Mouse (Mus musculus) thymus, adult 18-20 months (tissue): ENCODE data around the gene F2rl2.

Source experiments
- DNase-seq, 2 experiments: peaks; one replicate each; pipeline ENCODE4 v3.0.0; 2022; ENCODE audit warnings: mixed read lengths in 2 of 2

F2rl2 gene

DNA sequence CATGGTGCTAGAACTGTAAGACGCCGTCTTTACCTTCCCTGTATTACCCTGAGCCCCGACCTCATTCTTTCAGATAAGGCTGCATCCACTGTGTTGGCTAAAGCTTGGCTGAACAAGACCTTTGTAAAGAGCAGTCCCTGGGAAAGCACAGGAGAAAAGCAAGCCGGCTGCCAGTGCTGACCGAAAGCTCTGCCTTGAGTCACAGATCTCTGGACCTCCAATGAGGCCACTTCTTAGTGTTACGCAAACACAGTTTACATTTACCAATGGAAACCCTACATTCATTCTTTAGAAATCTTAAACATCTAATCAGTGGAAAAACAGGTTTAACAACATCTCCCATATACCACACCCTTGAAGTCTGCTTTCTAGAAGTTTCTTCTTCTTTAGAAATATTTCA lies 8.9 kb downstream of the F2rl2 start:
- no peak for DNase-seq

DNA sequence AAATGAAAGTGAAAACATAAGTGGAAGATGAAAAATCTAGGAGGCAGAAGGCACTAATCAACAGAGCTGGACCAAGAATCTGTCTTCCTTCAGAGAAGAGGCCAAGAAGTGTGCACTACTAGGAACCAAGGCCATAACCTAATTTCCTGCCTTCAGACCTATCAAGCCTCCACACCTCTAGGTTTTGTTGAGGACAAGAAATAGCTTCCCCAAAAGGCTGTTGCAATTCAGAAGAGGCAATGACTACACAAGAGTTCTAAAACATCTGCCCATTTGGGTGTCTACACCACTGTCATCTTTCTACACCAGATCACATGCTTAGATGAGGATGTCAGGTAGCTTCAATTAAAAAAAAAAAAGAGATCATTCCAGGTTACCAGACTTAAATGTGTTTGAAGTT lies 15.4 kb downstream of the F2rl2 start:
- no peak for DNase-seq

DNA sequence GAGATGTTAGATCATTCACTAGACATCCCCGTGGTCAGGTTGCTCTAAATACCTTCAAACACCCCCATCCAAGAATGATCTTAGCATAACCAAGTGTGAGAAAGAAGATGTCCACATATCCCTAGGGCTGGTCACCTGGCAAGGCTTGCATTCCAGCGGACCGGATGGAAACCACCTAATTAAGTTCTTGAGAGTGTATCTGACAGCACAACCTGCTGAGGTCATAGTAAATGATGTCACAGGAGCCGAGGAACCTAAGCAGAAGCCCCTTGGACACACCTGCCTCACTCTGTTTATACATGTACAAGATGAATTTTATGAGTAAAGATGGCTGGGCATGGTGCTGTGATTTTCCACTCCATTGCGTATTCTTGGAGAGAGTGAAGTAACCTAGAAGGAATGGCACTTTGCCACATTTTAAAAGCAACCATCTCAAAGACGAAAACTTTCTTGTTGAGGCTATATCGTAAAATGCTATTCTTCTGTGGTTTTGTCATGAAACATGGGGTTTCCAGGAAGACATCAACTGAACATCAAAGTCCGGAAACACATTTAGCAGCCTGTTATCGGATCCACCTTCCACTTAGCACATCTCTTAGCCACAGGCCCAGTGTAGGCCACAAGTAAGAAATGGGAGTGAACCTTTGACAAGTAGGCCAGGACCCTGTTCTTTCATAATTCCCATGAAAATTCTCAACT lies 16.1 kb downstream of the F2rl2 start:
- no peak for DNase-seq

DNA sequence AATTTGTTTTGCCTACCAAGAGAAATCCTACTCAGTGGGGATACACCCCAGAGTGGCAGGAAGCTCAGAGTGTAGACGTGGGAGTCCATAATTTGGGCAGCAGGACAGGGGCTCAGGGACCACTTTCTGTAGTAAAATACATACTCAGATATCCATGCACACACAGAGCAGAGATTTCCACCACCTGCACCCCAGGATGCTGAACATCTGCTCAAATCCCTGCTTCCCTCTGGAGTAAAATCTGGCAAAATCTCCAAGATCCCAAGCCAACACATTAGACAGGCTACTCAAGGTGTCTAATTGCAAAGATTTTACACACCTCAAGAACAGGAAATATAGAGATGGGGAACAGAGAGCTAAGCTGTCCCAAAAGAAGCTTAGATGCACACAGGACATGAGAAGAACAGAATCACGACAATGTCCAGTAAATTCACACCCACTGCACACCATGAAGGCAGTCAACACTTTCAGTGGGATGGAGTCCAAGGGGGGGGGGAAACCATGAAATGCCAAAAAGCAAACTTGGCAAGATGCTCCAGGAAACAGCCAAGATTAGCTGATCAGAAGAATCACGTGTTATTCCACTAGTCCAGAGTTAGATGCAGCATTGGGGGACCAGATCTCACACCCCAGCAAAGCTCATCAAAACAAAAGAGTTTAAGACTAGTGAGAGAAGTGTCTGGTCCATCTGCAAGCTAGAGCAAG lies 17.8 kb downstream of the F2rl2 start:
- no peak for DNase-seq

DNA sequence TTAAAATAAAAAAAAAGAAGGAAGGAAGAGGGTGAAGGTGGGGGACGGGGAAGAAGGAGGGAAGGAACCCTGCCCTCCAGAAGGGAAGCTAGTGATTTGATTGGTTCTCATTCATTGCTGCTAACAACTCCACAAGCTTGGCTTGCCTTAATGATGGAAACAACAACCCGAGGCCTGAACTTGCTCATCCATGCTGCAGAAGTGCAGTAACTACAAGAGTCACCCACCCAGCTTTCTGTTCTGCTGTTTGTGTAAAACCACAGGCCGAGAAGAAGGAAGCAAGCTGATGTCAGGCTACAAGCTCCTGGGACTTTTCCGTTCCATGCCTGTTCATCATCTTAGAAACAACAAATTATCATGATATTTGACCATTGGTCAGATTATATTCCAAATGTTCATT lies 18.7 kb downstream of the F2rl2 start:
- no peak for DNase-seq

DNA sequence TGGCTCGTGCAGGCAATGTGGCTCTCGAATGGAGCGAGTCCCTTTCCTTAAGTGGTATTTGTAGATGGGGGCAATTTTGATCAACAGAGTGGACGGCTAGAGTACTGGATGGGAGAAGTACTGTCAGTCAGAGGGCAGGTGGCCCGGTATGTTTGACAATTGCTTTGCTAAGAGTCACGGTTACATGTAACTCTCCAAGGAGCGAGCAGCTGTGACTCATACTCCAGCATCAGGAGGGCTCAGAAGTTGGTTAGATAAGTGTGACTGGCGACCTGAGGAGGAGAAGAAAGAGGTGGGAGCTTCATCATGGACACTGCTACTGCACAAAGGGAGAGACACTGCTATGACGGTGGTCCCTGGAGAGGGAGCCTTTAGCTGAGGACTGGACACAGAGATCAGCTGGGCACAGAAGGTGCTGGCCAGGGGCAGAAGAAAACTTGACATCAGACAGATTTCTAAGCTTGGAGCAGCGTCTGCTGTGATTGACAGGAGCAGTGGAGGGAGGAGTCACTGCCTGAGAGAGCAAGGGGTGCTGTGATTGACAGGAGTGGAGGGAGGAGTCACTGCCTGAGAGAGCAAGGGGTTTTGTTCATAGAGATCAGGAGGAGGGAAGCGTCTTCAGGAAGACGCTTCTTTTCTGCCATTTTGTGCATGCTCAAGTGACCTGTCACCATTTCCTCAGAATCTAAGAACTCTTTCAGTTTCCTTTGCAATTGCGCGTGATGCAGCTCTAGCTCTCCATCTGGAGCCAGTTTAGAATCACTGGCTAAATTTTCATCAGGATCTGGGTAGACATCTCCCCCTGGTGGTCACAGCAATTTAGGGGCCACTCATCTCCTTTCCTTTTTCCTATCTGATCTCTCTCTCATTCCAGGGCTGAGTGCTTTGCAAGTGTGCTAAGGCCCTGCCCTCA lies 22.9 kb downstream of the F2rl2 start:
- DNase-seq = peak in 1 of 2 experiments; percentile 13

DNA sequence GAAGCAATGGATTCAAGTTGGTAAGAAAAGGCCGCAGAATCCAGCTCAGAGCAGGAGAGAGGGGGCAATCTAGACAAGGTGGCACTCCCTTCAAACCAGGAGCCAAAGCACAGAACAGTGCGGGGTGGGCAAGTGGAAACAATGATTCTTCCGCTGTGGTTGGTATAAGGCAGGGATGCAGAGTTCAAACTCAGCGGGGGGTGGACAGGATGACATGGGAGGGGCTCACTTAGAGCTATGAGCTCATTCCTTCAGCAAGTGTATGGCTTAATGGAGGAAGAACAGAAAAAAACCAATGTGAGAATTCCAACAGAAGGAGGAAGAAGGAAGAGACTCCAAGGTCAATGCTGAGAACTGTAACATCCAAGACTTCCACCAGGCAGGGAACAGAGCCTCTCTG lies 33.8 kb downstream of the F2rl2 start:
- DNase-seq = no peak

DNA sequence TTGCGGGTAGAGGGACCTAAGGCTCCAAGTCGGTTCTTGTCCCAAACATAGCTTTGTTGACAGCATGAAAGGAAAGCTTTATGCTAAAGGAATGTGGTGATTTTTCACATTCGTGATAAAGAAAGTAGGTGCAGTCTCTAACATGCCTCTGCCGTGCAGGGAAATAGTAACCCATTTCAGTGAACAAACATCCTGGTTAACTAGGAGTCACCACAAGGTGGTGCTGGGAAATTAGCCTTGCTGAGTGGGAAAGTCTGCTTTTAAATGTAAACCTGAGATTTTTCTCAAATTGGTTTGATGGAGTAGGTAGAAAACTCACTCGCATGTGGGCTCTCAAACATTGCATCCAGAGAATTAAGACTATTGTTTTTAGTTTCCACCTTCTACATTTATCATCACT lies 43.0 kb downstream of the F2rl2 start:
- DNase-seq = no peak

DNA sequence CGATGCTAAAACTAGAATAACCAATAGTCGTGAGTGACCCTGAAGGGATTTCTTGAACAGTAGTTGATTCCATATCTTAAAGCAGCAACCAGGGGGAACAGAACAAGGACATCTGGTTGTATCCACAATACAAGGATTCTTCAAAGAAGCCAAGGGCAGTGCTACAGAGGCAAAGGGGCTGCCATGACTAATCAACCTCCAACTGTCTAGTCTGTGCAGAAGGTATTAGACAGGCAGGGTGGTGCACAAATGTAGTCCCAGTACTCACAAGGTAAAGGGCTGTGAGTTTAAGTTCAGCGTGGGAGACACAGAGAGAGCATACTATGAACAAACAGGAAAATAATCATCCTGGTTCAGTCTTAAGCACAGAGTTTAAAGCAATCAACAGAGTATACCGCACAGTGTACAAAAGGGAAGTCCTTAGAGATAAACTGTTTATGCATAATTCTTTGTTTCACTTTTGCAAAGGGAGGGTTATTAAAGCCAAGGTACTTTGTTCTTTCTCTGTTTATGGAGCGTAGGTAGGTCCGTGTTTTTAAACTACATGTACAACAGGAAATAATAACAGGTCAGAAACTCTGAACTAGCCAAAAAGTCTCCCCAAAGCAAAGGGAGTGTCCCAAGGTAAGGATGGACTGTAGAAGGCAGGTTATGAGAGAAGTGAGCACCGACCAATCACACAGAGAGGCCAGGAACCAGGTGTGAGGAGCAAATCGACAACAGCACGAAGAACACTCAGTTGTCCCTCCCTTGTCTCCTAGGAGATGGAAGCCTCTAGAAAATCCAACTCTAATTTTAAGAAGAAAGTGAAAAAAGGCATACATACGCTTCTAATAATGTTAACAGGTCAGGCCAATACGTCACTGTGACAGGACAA lies 45.4 kb downstream of the F2rl2 start:
- DNase-seq = no peak

DNA sequence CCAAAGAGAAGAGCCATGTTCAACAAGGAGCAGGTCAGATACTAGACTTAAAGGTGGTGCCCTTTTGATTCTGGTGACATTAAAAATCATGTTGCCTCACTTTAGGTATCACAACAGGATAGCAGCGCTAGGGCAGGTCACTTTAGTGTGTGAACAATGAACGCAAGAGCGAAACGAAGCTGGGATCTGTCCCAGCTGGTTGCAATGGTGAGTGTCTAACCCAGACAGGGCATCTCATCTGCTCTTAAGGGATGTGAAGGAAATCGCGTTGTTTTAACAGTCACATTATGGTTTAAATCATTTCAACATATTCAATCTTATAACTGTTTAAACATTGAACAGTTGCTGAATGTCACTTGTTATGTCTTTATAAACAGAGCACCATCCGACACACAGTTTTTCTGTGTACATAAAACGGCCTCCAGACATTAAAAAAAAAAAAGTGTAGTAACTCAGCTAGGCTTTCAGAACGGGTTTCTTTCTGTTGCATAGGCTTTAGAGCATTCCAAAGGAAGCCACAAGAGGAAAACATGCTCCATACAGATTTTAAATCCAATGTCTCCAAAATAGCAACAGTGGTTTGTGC lies 46.3 kb downstream of the F2rl2 start:
- DNase-seq = no peak

DNA sequence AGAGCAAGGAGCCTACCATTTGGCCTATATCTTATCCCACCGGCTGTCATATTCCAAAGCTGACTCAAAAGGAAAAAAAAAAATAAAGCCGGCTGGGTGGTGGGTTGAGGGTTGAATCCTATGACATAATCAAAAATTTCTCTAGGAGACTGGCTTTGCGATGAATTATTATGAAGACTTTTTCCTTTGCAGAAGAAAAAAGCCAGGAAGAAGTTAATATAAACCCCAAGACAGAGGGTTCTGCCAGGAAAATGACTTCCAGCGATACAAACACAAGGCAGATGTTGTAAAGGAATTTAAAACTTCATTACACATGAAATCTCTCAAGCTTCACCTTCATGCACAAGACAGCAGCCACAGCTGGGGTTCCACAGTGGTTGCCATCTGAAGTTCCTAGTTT lies 48.8 kb downstream of the F2rl2 start:
- DNase-seq = no peak

DNA sequence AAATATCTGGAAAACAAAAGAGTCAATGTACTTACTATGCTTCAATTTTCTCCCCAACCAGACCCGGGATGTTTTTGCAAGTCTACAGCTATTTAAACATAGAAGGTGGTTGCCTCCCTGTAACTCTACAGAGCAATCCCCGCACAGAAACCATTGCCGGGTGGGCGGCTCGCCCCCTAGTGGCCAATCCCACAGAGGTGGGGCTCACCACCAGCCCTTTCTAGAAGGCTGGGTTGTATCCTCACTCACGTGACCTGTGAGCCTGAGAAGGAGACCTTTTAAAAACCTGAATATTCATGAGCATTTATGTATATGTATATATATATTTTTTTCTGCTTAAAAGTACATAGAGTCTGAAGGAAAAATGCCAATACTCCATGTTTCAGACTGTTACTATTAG lies 49.9 kb downstream of the F2rl2 start:
- peak; percentile 32 for DNase-seq

DNA sequence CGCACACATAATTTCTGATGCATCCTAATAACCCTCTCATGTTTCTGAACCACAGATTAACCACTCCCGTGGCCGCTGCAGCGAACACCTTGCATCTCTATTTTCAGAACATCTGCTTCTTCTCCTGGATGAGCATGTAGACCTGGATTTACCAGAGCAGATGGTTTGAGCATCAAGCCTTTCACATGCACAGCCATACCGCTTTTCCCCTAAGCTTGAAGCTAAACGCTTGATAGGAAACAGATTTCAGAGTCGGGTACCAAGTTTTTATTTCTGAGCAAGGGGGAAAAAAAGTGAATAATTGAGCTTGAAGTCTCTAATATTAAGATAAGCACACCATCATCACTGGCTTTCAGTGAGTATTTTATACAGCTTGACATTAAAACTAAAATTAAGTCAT lies 50.4 kb downstream of the F2rl2 start:
- no peak for DNase-seq

DNA sequence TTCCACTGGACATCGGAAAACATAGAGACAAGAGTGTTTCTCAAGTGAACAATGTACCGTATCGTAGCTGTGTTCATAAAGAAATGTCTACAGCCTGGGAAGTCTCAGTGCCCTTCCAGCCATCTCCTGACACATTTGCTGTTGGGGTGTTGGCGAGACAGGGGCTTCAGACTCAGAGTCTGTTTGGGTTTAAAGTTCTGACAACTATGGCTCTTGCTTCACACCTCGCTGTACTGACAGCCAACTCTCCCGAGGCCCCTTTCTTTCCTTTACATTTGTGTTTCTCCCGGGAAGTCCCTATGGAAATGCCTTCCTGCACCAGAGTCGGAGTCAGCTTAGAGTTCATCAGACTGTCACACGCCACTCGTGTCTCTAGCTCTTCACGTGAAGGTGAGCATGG lies 50.9 kb downstream of the F2rl2 start:
- no peak for DNase-seq
